Mouse (Mus musculus): ENCODE measurements around the gene Ddx39b.

Gene Ddx39b

DNA sequence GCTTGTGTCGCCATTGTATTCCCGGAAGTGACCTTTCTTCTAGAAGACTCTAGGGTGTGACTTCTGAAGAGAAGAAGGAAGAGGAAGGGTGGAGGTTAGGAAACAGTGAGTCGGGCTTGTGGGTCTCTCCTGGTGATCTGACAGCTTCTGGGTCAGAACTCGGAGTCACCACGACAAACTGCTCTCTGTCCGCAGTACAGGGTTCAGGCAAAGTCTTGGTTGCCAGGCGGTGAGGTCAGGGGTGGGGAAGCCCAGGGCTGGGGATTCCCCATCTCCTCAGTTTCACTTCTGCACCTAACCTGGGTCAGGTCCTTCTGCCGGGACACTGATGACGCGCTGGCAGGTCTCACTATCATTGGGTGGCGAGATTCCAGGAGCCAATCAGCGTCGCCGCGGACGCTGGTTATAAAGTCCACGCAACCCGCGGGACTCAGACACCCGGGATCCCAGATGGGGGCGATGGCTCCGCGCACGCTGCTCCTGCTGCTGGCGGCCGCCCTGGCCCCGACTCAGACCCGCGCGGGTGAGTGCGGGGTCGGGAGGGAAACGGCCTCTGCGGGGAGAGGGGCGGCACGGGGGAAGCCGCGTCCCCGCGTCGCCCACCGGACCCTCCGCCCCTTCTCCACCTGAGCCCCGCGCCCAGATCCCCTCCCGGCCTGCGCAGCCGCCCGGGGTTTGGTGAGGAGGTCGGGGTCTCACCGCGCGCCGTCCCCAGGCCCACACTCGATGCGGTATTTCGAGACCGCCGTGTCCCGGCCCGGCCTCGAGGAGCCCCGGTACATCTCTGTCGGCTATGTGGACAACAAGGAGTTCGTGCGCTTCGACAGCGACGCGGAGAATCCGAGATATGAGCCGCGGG lies 21.3 kb downstream of the Ddx39b start, which contains the start of gene H2-D1:
Gene H2-D1, plus strand, starts transcription at position 67 of the 859 bp plus-strand sequence.
- peak; percentile 98 to 100 for DNase-seq

DNA sequence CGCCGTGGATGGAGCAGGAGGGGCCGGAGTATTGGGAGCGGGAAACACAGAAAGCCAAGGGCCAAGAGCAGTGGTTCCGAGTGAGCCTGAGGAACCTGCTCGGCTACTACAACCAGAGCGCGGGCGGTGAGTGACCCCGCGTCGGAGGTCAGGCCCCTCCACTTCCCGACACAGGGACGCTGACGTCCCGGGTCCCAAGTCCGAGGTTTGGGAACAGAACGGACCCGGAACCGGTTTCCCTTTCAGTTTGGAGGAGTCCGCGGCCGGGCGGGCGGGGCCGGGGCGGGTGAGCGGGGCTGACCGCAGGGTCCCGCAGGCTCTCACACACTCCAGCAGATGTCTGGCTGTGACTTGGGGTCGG lies 22.0 kb downstream of the Ddx39b start:
- DNase-seq = peak; percentile 52 to 72

DNA sequence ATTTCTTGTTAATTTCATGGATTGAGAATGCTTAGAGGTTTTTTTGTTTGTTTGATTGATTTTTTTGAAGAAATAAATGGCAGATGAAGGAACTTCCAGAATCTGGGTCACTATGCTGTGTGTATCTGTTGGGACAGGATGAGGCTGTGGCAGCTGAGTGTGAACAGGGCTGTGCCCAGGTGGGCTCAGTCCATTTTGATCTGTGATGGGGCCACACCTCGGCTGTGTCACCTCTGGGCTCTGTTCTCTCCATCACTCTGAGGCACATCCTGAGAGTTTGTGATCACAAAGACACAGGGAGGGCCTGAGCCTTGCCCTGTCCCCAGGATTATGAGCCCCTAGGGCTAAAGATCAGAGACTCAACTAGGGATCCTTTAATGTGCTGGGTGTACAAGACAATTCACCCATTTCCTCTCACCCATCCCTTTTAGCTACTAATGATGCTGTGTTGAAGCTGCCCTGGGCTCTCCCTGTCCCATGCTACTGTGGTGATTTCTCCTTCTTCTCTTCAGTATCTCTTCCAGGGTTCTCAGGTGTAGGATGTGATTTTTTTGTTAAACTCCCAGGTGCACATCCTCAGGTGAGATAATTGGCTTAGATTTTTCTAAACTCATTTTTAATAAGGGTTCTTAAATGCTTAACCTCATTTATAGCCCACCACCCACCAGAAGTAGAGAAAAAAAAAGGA lies 26.0 kb downstream of the Ddx39b start:
- DNase-seq = no peak

DNA sequence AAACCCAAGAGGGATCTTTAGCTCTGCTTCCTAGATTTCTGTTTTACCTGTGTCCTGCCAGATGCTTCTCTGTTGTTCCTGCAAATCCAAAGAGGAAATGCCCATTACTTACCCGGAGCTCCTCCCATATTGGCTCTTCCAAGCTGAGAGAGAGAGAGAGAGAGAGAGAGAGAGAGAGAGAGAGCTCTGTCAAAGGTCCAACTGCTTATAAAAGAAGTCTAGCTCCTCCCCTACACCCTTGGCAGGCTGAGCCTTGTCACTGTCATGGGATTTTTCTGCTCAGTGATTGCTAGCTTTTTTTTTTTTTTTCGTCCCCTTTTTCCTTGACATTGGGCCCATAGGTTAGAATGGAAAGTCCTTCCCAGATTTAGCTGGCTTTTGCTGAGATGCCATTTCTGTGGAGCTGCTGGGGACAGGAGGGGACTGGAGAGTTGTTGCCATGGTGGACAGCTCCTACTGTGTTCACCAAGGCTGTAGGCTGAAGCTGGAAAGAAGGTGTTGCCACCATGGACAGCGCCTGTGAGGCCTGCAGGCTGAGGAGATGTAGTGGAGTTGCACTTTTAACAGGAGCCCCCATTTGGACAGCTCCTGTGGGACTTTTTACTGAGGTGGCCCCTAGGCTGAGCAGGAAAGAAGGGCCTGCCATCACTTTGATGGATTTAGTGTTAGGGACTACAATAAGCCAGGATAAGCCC lies 28.3 kb downstream of the Ddx39b start:
- peak in 1 of 2 experiments; percentile 75 for DNase-seq

DNA sequence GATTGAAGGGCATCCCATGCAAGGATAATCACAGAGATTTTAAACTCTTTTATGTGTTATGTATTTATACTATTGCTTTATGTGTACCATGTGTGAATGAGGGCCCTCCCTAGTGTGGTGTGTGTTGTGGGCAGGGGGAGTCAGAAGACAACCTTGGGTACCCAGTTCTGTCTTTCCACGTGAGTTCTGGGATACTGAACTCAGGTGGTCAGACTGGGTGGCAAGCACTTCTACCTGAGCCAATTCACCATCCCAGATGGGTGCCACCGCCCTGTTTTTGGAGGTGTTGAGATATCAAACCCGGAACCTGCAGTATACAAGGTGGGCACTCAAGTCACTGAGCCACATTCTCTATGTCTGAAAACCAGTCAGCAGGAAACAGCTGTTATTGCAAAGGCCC lies 30.7 kb downstream of the Ddx39b start:
- DNase-seq = no peak

DNA sequence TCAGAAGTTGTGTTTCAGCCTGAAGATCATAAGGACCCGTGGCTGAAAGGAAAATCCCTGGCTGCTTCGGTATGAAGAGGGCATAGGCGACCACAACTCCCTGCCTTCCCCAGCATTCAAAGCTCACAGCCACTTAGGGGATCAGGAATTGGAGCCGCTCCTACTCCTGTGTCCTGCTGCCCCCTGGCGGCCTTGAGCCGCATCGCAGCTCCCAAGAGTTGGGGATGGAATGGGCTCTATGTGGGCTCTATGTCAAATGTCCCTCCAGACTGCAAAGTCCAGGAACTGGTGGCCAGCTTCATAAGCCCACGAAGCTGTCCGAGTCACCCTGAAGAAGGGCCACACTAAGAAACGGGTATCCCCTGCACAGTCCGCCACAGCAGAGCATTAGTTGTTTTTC lies 33.2 kb downstream of the Ddx39b start:
- DNase-seq = peak; percentile 83 to 97

DNA sequence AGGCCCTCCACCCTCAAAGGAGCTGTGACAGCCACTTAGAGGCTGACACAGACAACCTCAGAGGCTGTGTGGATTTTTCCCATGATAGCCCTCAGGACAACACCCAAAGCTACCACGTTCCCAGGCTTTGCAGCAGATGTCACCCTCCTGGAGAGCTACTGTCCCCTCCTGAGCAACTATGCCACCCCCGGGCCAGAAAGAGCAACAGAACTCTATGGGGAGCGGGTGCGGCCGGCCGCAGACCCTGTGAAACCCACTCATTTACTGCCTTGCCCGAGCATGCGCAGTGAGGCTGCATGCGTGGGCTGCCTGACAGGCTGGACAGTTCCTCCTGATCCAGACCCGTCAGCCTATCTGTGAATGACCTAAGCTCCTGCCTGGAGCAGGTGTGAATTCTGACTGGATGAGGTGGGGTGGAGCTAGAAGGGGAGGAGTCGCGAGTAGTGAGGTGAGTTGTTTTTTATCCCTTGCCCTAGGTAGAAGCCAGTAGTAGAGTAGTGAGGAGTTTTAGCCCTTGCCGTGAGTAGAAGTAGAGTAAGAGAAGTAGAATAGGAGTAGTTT lies 34.8 kb downstream of the Ddx39b start:
- DNase-seq = no peak

DNA sequence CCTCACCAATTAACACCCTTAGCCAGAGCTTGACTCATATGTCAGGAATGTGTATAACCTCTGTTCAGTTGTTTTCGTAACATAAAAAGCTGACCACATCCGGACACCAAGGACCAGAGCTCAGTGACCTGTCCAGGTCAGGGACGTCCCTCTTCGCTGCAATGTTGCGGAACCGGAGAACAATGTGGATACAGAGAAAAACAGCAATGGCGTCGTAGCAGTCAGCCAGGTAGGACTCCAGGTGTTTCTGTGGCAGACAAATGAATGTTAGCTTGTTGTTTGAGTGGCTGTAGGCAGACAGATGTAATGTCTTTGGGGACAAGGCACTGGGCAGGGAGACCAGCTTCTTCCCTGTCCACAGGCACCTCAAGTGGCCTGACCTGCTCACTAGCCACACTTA lies 36.5 kb downstream of the Ddx39b start:
- DNase-seq = no peak

DNA sequence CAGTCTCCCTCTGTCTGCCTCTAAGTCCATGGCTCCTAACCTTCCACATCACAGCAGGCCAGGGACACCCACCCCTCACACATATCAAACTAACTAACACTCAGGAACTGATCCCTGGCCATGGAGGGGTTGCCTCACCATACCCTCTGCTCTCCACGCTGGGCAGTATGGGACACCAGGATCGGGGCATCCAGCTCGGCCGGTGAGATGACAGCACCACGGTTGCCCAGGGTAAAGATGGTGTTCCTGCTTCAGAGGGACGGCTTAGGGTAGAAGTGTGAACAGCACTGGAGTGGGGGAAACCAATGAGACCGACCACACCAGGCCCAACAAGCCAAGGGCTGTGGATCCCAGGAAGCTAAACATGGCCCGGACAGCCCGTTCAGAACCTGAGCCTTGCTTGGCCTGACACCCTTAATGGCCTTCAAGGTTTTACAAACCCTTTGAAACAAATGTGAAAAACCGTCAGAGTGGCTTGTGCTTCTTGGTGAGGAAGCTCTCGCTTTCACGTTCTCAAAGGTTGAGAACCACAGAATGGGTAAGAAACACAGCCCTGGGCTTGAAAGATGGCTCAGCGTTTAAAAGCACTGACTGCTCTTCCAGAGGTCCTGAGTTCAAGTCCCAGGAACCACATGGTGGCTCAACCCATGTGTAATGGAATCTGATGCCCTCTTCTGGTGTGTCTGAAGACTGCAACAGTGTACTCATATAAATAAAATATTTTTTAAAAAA lies 37.6 kb downstream of the Ddx39b start:
- no peak for DNase-seq

DNA sequence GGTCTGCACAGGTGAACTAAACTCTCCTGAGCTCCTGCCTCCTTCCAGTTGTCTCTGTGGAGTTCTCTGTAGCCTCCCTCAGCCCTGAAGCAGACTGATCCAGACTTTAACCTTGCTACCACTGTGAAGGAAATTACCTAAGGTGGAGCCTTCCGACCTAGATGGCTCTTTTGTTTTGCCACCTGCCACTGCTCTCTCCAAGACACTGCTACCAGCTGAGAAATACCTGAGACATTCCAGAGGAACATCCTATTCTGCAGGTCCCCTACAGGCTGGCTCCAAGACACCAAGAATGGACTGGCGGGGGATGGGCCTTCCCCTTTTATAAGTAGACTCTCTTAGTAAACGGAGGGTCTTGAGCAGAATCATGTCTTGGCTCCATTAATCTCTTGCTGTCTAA lies 38.7 kb downstream of the Ddx39b start:
- DNase-seq = no peak

DNA sequence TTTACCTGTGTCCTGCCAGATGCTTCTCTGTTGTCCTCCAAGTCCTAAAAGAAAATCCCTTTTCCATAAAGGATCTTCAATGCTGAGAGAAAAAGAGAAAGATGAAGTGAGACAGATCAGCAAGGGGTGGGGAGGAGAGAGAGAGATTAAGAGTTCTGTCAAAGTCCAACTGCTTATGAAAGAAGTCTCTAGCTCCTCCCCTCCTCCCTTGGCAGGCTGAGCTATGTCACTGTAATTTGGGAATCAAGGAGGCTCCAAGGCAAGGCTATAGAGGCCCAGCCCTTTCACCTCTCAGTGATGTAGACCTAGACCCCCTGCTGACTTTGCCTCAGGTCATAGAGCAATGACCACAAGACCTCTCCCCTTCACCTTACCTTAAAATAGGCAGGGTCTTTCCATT lies 43.9 kb downstream of the Ddx39b start:
- DNase-seq = peak; percentile 45

DNA sequence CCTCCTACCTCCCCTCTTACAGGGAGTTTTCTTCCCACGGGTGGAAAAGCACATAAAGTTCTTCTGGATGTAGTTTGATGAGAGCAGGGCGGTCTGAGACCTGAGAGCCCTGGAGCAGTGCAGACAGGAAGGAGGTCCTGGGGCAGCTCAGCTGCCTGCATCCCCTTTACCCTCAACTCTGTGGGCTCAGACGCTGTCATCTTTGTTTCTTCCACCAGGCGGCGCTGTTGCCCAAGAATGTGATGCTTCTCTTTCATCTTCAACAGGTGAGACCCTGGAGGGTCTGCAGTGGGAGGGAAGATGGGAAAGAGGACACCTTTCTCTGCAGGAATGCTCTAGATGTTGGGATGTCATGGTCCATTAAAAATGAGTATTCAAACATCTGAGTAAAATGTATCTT lies 54.2 kb downstream of the Ddx39b start:
- DNase-seq = peak; percentile 51 to 84

DNA sequence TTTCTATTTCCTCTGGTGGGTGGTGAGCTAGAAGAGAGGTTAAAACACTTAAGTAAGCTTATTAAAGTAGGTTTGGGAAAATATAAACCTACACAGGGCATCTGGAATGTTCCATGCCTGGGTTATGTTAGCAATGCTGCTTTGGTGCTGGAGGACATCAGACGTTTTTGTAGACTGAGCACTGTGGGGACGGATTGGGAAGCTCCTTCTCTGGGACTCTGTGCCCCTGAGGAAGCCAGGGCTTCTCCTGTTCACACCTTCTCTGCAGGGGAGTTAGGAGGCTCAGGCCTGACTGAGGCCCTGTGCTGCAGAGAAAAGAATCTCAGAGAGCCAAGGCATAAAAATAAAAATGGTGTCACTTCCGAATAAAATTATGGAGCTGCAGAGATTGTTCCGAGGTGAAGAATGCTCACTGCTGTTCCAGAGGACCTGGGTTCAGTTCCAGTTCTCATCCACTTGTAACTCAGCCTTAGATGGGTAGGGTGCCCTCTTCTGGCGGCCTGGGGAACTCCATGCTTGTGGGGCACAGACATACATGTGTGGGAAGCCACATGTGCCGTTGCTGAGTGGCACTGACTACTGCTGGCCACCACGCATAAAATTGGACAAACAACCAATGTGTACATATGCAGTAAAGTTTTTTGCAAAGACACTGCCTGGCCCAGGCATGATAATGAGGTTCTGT lies 58.9 kb downstream of the Ddx39b start:
- peak in 1 of 2 experiments; percentile 29 for DNase-seq

DNA sequence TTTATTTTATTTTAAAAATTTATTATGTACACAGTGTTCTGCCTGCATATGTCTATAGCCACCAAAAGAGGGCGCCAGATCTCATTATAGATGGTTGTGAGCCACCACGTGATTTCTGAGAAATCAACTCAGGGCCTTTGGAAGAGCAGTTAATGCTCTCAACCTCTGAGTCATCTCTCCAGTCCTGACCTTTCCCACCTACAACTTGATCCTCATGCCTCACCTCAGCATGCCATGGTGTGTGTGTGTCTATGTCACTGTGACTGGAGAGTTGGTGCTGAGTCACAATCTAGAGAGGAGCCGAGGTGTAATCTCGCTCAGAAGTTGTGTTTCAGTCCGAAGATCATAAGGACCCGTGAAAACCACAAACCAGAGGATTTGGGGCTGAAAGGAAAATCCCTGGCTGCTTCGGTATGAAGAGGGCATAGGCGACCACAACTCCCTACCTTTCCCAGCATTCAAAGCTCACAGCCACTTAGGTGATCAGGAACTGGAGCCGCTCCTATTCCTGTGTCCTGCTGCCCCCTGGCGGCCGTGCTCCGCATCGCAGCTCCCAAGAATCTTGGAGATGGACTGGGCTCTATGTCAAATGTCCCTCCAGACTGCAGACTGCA lies 60.2 kb downstream of the Ddx39b start:
- peak; percentile 93 to 99 for DNase-seq

DNA sequence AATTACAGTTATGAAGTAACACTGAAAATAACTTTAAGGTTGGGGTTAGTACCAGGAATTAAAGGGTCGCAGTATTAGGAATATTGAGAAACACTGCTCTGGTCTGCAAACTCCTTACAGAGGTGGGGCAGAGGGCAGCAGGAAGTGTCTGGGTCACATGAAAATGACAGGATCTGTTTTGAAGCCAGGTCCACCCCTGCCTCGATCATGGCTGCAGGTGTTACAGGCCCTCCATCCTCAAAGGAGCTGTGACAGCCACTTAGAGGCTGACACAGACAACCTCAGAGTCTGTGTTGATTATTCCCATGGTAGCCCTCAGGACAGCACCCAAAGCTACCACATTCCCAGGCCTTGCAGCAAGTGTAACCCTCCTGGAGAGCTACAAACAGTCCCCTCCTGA lies 61.7 kb downstream of the Ddx39b start:
- DNase-seq = no peak
